Mouse (Mus musculus) heart, adult 2 months (tissue): ENCODE data around the gene Adh6b.

Experiments used
- CTCF ChIP-seq: fragments of 200-600 bp; IDR thresholded peaks from 2 replicates; pipeline ENCODE4 v1.8.1; 2022; ENCODE audit warnings: antibody characterized with exemption, mild to moderate bottlenecking, moderate library complexity
- POLR2A ChIP-seq: fragments of 200-500 bp; IDR thresholded peaks from 2 replicates; pipeline ENCODE4 v1.6.1; 2011; ENCODE audit warnings: mild to moderate bottlenecking, low read depth, low read length, control low read depth; ENCODE audit not compliant: insufficient read depth

DNA sequence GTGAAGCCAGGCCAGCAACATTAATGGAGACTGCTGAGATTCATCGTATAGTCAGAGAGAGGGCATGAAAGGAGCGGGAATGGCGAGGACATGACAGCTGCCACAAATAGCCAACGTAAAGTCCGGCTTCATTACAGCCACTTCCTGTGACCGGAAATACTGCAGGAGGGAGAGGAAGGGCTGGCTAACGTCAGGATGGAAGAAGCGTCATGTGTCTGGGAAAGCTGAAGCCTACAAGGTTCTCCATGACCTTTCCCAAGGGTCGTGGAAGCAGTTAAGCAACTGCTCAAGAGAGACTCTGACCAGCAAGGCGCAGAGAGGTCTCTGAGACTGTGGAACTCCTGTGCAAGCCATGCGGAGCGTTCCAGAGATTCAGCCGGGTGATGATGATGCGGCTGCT lies at the start of gene Adh6b:
- TF ChIP-seq CTCF (no peak), POLR2A (no peak)
